Mouse (Mus musculus): ENCODE data around the gene Cmtm5. TPM values are rescaled to one million over a fixed set of nuclear protein-coding genes. Genes with fewer than 3 reads are reported as not detected.
"Not testable (repeated sequence)": the region's sequence is repeated elsewhere in the genome, so short reads cannot be mapped to it uniquely, and the experiment has no call there.

The Cmtm5 gene
- total RNA-seq, 2 experiments from 2014 or later, result 2.4 to 3.8 TPM

DNA sequence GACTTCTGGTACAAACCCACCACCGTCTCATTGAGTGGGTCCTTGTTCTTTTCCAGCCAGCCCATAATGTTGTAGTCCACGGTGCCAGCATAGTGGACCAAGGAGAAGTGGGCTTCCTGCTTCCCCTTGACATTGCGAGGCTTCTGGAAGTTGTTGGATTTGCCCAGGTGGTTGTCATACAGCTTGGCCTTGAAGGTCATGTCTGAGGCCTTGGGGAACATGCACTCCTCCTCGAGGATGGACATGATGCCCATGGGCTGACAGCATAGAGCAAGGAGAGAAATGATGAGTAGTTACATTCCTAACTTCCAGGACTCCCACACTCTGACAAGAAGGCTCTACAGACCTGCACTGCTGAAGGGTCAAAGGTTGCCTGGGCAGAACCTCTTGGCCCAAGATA, 22.4 kb downstream of the Cmtm5 start:
- DNase-seq (ENCODE audit: low spot score in 2 of 2), result no peak

DNA sequence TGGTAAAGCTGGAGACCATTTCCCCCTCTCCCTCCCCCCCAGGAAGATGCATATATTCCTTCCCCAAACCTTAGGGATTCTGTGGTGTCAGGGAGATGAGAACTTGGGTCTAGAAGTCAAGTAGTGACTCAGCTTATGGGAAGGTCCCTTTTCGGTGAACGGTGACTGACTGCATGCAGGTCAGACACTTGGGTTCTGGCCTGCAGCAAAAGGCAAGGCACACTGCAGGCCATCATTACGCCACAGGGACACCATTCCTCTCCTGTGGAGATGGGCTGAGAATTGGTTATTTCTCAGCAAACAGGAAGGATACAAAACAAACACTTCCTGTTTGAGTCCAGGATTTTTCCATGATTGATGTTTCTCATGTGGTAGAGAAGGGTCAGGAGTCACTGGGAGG, 23.1 kb downstream of the Cmtm5 start:
- no peak for DNase-seq (ENCODE audit: low spot score in 2 of 2)

DNA sequence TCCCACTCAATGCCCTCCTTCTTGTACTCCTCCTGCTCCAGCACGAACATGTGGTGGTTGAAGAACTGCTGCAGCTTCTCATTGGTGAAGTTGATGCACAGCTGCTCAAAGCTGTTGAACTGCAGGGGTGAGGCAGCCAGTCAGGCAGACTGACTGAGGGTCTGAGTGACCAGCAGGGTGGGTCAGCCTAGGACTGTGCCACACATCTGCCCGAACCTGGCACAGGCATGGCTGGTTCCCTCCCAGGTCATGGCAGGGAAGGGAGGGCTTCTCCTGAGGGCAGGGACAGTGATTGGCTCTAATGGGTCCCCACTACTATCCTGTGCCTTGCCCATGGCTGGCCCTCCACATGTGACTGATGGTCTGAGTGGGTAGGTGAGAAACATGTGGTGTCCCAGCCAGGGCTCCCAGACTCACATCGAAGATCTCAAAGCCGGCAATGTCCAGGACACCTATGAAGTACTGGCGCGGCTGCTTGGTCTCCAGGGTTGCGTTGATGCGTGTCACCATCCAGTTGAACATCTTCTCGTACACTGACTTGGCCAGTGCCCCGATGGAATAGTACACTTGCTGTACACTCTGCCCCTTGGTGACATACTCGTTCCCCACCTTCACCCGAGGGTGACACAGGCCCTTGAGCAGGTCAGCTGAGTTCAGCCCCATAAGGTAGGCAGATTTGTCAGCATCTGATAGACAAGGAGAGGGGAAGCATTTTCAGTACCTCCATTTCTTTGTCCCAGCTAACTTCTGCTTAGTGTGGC, 24.0 kb downstream of the Cmtm5 start:
- DNase-seq (ENCODE audit: low spot score in 2 of 2), result not testable (repeated sequence)

DNA sequence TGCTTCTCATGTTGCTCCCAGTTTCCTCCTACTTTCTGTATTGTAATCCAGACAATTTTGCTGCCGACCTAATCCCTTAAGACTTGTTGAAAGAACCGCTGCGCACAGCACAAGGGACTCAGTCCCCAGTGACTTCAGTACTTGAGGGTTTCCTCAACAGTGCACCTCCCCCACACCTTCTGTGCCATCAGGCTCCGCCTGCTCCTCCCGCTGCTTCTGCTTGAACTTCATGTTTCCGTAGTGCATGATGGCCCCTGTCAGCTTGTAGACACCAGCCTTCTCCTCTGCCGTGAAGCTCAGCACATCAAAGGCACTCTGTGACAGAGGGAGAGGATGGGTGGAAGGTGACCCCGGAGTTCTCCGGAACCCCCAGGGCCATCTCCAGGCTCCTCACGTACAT, 24.7 kb downstream of the Cmtm5 start:
- DNase-seq (ENCODE audit: low spot score in 2 of 2), result no peak

DNA sequence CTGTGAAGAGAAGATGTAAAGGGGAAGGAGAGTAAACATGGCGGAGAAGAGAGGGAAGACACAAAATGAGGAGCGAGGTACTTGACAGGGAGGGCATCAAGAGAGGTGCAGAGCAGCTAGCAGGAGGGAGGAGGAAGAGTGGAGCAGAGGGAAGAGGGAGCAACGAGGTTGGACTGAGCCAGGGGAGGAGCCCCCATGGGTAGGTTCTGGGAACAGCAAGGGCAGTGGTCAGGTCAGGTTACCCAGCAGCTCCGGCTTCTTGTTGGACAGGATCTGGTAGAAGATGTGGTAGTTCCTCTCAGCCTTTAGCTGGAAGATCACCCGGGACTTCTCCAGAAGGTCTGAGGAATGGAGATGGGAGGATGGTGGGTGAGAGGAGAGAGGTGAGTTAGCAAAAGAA, 25.4 kb downstream of the Cmtm5 start:
- no peak for DNase-seq (ENCODE audit: low spot score in 2 of 2)

DNA sequence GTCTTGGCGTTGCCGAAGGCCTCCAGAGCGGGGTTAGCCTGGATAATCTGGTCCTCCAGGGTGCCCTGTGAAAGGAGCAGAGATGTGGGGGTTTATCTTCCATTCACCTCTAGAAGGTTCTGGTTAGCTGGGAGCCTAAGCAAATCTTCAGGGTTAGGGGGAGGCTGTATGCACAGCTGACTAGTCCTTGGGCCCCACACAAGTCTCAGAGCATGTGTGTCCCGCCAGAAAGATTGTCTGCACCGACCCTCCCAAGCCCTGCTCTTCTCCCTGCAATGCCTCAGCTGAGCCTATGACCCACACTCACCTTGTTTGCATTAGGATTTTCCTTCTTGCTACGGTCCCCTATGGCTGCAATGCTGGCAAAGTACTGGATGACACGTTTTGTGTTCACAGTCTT, 26.7 kb downstream of the Cmtm5 start:
- no peak for DNase-seq (ENCODE audit: low spot score in 2 of 2)

DNA sequence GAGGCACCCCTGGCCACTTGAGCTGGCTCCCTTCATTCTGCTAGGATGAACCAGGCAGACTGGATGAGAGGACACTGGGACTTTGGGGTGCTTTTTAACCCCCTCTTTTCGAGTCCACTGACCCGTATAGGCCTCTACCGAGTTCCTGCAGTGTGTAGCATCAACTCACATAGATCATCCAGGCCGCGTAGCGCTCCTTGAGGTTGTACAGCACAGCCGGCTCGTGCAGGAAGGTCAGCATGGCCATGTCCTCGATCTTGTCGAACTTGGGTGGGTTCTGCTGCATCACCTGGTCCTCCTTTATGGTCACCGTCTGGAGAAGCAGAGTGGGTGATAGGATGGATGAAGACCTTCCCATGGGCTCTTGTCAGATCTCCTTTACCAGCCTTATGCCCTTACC, 27.7 kb downstream of the Cmtm5 start:
- DNase-seq (ENCODE audit: low spot score in 2 of 2), result no peak

DNA sequence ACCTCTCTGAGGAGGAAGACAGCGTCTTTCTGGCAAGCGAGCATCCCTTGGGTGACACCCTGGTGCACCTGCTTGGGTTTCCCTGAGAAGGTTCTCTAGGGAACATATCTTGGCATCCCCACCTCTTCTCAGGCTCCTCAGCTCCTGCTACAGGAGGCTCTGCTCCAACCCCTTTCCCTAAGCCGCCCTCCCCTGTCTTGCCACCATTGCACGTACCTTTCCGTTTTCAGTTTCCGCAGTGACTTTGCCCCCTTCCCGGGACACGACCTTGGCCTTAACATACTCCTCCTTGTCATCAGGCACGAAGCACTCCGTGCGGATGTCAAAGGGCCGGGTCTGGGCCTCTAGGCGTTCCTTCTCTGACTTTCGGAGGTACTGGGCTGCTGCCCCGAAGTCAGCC, 29.0 kb downstream of the Cmtm5 start:
- no peak for DNase-seq (ENCODE audit: low spot score in 2 of 2)

DNA sequence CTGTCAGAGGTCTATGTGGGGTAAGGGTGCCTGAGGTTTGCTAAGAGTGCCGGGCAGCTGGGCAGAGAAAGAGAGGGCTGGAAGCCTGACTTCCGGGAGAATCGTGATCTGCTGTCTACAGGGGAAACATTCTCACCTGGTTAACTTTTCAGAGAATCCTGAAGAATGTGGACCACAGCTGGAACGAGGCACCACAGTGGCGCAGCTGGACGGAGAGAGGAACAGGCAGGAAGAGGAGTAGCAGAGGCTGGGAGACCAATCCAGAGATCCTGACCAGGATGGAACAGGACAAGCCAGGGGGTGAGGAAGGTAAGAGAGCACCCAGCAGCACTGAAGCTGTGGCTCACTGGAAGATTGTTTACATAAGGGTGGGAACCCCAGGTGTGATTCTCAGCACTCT, 29.6 kb downstream of the Cmtm5 start:
- DNase-seq (ENCODE audit: low spot score in 2 of 2), result no peak

DNA sequence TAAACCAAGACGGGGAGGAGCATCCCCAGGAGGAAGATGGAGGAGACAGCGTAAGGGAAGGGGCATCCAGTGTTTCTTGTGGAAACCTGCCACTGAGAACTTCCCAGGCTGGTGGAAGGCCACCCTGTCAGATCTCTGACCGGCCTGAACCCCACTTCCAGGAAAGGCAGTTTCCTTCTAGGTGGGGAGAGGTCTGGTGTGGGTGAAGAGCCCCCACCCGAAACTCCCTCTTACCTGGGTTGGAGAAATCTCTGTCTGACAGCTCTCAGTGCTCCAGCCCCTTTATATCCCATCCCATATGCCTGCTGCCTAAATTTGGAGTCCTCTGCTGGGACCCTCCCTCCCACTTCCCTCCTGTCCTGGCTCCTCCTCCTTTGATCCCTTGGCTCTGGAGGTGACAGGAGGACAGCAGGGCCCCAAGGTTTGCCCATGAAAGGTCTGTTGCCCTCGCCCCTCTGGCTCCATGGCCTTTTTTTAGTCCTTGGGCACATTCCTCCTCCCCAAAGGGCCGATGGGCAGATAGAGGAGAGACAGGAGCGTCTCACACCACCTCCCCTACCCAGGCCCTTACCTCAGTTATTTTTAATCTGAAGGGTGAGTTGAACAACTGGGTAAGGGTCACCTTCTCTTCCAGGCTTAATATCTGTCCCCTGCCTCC, 30.4 kb downstream of the Cmtm5 start, which contains the start of gene Myh6:
Gene Myh6, minus strand, starts transcription at position 608 of the 658 bp plus-strand sequence.
- DNase-seq (ENCODE audit: low spot score in 2 of 2), result no peak

DNA sequence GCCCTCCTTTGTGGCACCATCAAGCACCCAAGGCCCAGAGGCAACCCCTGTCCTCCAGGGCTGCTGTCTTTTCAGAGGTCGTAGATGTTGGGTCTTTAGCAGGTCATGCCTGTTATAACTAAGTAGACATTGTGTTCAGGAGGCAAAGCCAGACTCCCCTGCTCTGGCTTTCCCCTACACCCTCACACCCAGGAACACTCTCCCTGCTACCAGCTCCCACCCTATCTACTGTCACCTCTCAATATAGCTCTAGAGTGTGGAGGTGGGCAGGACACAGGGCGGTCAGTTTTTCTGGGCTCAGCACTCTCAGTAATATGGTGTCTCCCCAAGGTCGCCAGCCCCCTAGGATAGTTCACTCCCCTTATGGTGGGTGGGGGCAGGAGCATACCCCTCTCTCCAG, 31.8 kb downstream of the Cmtm5 start:
- no peak for DNase-seq (ENCODE audit: low spot score in 2 of 2)

DNA sequence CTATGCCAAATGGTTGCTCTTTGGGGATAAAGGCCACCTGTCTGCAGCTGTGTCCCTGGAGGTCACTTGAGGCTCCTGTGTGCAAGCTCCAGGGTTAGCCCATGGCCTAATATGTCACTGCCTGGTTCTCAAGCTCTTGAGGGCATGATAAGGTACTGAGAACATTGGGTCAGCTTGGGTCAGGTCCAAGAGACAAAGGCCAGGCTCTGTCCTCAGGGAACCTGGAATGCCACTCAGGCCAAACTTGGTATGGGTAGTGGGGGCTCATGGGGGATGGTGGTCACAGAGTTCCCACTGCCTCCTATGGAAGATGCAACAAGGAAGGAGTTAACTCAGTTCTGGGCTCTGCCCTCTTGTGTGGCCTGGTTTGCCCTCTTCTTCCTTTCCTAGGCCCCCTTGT, 32.3 kb downstream of the Cmtm5 start:
- DNase-seq (ENCODE audit: low spot score in 2 of 2), result no peak

DNA sequence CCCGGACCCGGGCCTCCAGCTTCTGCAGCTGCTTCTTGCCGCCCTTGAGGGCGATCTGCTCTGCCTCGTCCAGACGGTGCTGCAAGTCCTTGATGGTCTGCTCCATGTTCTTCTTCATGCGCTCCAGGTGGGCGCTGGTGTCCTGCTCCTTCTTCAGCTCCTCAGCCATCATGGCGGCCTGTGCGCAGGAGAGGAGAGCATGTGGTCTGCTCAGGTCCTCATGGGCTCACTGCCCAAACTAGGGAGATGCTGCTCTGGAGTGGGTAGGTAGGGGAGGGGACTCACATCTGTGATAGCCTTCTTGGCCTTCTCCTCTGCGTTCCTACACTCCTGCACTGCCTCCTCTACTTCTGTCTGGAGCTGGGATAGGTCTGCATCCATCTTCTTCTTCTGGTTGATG, 36.7 kb downstream of the Cmtm5 start:
- DNase-seq (ENCODE audit: low spot score in 2 of 2), result not testable (repeated sequence)

DNA sequence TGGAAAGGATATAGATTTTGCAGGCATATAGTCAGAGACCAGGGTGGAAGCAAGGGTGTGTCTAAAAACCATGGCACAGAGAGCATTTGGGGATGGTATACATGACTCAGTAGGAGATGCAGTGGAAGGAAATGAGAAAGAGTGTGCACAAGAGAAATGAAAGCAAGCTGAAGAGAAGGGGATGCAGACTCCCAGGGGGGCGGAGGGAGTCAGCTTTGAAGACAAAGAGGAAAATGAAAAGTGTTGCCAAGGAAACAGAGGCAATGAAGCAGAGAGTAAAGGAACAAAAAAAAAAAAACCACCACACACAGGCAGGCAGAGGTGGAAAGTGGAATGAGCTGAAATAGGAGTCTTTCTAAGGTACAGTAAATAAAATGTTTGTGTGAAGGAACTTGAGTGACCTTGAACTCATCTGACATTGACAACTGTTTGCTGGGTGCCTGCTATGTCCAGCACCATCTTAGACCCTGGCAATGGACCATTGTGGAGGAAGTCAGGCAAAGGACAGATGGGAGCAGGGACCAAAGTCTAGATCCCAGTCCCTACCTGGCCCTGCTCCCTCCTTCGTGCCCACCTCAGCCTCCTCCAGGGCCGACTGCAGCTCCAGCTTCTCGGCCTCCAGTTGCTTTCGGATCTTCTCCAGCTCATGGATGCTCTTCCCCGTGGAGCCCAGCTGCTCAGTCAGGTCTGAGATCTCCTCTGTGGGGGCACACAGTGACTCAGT, 38.2 kb downstream of the Cmtm5 start:
- DNase-seq (ENCODE audit: low spot score in 2 of 2), result no peak

DNA sequence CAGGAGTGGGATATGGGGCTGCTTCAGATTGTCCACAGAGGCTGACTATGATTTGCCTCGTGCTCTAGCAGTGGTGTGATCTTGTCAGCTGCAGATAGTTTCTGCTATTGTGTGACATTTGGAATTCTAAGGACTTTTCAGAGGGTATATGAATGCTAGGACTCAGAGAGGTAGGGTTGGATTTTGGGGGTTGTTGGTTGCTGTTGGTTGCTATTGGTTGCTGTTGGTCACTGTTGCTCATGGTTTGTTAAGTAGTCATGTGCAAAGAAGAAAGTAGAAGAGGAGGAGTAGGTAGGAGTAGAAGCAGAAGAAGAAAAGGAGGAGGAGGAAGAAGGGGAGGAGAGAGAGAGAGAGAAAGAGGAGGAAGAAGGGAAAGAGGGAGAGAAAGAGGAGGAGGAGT, 40.6 kb downstream of the Cmtm5 start, which contains the start of gene Gm17428:
Gene Gm17428, plus strand, starts transcription at position 301 of the 400 bp plus-strand sequence.
- DNase-seq (ENCODE audit: low spot score in 2 of 2), result no peak

DNA sequence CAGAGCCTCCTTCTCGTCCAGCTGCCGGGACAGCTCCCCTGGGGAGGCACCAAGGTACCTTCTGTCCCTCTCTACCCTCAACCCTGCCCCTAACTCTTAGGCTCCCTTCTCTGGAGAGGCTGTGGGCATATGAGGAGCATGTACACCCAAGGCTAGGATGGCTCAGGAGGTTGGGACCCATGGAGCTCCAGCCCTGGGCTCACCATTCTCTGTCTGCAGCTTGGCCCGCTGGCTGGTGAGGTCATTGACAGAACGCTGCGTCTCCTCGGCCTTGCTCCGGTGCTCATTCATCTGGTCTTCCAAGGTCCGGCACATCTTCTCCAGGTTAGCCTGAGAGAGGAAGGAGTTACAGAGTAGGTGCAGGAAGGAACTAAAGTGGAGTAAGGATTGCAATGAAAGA, 42.6 kb downstream of the Cmtm5 start:
- no peak for DNase-seq (ENCODE audit: low spot score in 2 of 2)

DNA sequence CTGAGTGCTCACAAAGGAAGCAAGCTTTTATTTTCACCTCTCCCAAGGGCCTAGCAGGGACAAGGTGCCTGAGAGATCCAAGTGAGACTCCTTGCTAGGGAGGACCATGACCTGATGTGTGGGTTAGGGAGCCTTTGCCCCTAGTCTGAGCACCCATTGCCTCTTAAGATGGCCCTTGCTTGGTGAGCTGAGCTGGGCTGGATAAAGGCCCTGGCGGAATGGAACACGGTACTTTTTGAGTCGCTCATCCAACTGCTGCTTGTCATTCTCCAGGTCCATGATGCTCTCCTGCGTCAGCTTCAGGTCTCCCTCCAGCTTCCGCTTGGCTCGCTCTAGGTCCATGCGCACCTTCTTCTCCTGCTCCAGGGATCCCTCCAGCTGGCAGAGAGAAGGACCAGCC, 45.9 kb downstream of the Cmtm5 start:
- no peak for DNase-seq (ENCODE audit: low spot score in 2 of 2)

DNA sequence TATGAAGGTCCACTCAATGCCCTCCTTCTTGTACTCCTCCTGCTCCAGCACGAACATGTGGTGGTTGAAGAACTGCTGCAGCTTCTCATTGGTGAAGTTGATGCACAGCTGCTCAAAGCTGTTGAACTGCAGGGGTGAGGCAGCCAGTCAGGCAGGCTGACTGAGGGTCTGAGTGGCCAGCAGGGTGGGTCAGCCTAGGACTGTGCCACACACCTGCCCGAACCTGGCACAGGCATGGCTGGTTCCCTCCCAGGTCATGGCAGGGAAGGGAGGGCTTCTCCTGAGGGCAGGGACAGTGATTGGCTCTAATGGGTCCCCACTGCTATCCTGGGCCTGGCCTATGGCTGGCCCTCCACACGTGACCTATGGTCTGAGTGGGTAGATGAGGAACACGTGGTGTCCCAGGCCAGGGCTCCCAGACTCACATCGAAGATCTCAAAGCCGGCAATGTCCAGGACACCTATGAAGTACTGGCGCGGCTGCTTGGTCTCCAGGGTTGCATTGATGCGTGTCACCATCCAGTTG, 52.4 kb downstream of the Cmtm5 start:
- not testable (repeated sequence) for DNase-seq (ENCODE audit: low spot score in 2 of 2)

Measured in adrenal gland, postnatal 4 days (tissue).